Mouse (Mus musculus) urinary bladder, adult 2 months (tissue): ENCODE results near the gene Dnajc2. TPM values are rescaled to one million over a fixed set of nuclear protein-coding genes. Genes with fewer than 3 reads are reported as not detected.

Experiments used
- DNase-seq: peaks from one replicate; pipeline ENCODE4 v3.0.0; 2022; ENCODE audit warnings: low spot score
- polyA plus RNA-seq: library from polyadenylated mRNA; depleted of rRNA; stranded (reverse); fragments of >200 nt; gene quantifications from 2 replicates; pipeline ENCODE4 v1.2.3, GENCODE M21; 2012; rRNA removed

Gene Dnajc2
- 15.3 and 18.5 TPM in 2 replicates for polyA plus RNA-seq

DNA sequence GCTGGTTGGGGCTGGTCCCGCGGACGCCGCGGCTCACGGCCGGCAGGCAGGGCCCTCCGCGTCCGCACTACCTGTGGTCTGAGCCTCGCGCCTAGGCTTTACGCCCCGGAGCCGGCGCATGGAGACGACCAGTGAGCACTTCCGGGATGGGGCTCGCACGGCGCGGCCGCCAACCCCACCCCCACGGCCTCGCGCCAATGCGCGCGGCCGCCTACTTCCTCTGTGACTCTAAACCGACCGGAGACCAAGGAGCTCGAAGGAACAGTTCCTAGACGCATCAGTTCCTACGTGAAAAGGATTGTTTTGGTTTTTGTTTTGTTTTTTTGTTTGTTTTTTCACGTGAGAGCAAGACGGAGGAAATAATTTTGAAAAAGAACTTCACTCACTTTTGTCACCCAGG, at the start of gene Dnajc2, which contains the start of gene Psmc2:
Gene Dnajc2 (minus strand): TSS at position 199 of the 400 bp plus-strand sequence.
Gene Psmc2 (plus strand): TSS at position 231 of the 400 bp plus-strand sequence.
- DNase-seq: peak; percentile 81

DNA sequence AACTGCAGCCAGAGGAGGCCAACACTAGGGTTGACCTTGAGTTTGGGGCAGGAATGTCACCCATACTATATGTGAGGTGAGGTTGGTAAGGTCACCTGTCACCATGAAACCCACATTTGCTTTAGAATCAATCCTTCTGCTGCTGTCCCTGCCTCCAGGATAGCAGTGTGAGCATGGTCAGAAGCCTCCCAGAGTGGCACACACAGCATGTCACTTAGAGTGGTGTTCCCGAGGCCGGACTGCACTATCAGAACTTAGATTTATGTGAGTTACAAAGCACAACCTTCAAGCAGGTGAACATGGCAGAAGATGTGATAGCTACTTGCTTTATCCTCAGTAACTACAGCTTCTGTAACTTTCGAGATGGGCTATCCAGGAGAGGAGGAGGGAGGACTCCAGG, 46.7 kb upstream of the Dnajc2 start:
- no peak for DNase-seq

DNA sequence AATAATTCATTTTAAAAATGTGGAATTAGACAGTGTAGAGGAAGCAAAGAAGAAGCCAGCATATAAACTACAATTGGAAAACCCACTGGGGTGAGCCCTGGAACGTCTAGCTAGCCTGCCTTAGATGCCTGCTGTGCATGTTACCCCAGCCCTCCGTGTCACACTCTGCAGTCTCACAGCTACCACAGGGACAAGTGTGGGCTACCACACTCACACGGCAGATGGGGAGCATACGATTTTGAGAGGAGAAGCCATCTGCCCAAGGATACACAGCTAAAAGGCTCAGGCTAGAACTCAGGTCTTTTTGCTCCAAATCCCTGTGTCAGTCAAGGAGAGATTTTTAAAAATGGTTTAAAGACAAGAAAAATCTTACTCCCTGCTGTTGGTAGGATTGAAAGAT, 43.8 kb upstream of the Dnajc2 start:
- DNase-seq: no peak

DNA sequence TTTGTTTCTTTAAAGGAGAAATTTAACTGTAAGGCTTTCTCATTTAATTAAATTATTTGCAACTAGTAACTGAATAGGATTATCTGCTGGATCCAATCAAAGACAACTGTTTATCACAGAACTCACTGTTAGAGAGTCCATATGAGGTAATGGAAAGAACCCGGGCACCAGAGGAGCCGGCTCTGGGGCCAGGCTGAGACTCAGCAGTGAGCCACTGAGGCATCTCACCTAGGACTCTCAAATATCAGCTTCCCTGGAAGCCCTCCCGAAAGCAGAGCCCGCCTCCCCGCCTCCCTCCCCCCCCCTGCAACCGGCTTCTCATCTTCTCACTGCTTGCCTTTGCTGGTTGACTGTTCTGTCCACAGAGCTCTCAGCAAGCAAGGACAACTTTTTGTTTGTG, 42.6 kb upstream of the Dnajc2 start:
- no peak for DNase-seq

DNA sequence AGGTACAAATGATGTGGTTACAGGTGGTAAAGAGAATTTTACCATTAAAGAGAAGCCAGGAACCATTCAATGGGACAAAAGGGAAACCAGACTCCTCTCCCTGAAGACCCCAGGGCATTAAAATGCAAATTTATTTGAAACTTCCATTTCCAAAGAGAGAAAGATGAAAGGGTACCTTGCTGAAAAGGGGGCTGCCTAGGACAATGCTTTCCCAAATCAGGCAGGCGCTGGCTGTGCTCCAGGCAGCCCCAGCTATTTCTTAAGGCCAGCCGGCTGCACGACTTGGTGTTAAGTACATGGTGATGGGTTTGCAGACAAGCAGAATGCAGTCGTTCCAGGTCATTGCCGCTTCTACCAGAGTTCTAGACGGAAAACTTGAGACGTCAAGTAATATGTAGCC, 41.3 kb upstream of the Dnajc2 start:
- no peak for DNase-seq

DNA sequence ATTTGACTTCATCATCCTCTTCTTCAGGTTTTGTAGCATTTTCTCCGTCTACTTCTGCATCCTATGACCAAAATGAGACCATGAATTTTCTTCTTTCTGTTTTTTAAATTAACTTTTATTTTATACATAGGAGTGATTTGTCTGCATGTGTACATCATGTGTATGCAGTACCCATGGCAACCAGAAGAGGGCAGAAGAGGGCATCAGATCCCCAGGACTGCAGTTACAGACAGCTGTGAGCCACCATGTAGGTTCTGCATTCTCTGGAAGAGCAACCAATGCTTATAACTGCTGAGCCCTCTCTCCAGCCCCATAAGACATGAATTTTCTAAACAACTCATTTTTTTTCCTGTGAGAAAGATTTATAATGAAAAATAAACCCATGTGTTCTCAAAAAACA, 28.9 kb upstream of the Dnajc2 start:
- DNase-seq: no peak

DNA sequence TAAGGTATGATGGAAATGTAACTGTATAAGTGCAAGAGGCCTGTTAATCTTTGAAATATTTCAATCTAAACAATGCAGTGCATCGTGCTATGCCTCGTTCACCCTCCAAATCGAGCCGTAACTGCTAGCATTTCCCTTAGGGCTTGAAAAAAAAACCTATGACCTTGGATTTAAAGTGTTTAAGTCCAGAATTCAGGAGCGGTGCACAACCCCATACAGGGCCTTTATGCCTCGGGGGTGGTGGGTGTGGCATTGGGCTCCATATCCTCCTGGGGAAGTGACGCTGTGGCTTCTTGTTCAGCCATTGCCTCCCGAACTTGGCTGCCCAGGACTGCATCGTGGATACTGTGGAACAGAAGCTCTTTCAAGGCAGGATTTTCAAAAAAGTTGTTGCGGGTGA, 25.9 kb upstream of the Dnajc2 start:
- DNase-seq: no peak

DNA sequence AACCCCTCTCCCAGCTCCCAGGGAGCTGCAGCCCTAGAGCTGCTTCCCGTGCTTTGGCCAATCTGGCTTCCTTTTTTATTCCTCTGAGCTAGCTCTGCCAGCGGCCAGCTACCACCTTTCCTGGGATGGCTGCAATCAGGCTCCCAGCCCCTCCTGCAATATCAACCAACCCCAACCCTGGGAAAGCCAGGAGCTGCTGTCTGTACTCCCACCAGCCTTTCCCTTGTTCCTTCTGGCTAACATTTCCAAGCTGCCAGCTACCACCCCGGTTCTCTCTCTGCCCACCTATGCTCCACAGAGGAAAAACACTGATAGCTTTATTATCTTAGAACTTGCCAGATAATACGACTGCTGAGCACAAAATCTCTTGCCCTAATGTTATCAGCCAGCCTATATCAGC, 19.8 kb upstream of the Dnajc2 start:
- DNase-seq: no peak

DNA sequence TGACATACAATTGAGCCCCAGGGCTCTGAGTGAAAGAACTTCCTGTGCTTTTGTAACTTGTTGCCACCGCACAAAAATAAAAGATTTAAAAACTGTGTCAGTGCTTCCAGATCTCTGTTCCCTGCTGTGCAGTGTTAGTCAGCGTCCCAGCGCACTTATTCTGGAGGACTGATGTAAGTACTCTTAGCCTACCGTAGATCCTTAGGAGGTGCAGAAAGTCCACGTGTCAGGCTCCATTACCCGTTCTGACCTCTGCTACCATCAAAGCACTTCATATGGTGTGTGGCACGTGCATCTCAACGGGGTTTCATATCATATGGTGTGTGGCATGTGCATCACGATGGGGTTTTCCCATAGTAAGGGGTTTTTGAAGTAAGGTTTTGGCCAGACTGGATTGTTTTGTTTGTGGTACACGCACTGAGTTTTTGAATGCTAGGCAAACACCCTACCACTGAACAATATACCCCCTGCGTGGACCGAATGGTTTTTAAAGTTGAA, 18.7 kb upstream of the Dnajc2 start:
- DNase-seq: no peak

DNA sequence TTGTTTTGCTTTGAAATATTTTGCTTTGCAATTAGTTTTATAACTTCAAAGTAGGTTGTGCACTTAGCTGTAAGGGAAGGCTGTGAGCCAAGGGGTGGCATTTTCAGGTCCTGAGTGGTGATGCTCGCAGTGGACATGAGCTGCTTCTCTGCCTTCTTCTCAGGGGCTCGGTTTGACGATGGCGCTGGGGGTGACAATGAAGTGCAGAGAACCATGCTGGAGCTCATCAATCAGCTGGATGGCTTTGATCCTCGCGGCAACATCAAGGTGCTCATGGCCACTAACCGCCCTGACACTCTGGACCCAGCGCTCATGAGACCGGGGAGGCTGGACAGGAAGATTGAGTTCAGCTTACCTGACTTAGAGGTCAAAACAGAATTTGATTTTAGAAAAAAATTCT, 17.9 kb upstream of the Dnajc2 start:
- DNase-seq: no peak

DNA sequence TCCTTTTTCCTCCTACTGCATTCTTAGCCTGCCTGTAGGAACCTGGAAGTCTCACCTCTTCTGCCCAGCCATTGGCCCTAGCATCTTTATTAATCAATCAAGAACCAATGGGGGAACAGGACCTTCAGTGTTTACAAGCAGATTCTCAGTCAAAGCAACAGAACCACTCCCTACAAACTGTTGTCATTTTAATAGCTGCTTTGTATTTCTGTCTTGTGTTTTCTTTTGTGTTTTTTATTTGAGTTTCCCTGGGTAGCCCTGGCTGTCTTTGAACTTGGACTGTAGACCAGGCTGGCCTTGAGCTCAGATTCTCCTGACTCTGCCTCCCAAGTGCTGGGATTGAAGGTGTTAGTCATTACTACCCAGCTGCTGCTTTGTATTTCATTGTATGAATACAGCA, 7.1 kb upstream of the Dnajc2 start:
- no peak for DNase-seq

DNA sequence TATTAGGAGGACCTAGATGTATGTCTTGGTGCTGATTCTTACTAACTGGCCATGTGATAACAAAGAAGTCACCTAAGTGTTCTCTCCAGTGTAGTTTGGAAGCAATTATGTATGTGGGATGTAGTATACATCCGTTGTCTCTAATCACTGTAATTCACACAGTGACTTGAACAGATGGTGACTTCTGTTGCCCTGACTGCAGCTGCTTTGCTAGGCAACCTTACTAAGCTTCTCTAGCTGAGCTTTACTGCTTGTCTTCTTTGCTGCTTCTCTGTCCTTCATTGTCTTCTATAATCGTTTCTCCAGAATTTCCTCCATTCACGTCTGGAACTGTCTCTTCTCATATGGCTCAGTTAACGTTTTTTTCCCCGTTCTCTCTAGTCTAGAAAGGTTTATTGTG, 4.0 kb upstream of the Dnajc2 start:
- no peak for DNase-seq

DNA sequence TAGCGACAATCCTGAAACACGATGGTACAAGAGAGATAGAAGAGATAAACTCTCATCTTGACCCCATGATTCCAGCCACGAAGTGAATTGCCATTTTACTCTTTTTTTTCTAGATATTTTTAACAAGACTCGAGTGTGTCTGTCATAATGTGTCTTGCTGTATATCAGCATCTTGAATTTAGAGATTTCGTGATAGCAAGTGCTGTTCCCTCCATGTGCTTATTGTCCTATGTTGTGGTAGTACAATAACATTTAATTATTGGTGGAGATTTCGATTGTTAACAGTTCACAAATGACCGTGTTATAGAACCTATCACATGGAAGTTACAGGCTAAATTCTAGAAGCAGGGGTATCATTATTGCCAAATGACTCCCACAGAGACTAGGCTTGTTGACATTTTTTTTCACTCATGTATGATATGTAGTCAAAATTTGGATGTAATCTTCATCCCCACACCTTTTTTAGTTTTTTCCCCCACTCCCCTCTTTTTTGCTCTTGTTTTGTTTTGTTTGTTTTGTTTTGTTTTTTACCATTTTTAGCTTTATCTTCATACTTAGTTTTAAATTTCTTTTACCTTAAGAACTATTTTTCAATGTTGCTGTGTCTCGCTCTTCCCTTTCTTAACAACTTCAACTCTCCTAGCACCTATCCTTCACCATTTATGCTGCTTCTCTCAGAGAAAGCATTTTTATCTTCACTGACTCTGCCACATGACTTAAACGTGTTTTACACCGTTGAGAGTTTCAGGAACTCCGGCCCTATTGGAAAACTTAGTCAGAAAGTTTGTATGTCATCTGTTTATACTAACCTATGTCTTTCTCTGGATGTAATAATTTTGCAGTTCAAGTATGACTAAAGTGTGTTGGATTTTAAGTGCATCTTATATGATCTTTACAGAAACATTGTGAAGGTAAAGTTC, 2.4 kb upstream of the Dnajc2 start:
- no peak for DNase-seq

DNA sequence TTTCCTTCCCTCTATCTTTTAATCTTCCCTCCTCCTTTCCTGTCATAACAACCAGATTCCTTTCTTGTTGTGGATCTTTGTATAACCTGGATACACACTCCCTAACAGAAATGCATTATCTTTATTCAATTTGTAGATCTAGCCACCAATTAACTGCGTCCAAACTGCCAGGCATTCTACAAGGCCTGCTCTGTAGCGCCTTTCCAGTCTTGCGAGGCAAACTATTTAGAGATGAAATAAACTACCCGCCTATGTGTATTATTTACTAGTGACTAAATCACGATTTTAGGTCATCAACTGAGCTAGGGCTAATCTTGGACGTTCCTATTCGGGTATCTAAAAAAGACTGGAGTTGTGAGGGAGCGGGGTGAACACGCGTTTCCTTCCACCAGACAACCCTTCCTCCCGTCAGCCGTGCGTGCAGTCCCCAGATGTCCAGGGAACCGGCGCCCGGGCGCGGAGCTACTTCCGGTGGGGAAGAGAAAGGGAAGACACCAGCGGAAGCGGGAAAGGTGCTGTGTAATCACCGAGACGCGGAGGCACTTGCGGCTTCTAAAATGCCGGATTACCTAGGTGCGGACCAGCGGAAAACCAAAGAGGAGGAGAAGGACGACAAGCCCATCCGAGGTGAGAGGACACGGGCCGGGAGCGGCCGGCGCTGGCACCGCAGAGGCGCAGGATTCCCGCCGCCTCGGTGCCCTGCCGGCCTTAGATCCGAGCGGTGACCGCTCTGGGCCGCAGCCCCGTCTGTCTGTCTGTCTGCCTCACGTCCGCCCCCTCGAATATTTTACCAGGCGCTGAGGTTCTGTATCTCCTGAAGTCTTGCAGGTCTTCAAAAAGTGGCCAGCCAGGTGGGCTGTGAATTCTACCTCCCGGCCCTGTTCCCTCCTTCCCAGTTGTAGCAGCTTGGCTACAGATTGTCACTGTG, 1.5 kb upstream of the Dnajc2 start:
- DNase-seq: peak; percentile 88

DNA sequence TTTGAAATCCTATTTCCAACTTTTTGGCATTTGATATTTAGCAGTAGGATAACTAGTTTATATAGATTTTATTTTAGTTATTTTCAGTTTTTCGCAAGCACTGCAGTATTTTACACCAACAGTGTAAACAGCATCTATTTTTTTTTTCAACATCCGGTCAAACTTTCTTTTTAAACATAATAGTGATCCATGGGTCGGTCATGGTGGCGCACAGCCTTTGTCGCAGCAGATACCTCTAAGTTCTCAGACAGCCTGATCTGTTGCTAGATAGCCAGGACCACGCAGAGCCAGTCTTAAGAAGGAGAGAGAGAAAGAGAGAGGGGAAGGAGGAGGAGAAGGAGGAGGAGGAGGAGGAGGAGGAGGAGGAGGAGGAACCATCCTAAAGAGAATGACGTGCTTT, 725 bp upstream of the Dnajc2 start:
- no peak for DNase-seq

DNA sequence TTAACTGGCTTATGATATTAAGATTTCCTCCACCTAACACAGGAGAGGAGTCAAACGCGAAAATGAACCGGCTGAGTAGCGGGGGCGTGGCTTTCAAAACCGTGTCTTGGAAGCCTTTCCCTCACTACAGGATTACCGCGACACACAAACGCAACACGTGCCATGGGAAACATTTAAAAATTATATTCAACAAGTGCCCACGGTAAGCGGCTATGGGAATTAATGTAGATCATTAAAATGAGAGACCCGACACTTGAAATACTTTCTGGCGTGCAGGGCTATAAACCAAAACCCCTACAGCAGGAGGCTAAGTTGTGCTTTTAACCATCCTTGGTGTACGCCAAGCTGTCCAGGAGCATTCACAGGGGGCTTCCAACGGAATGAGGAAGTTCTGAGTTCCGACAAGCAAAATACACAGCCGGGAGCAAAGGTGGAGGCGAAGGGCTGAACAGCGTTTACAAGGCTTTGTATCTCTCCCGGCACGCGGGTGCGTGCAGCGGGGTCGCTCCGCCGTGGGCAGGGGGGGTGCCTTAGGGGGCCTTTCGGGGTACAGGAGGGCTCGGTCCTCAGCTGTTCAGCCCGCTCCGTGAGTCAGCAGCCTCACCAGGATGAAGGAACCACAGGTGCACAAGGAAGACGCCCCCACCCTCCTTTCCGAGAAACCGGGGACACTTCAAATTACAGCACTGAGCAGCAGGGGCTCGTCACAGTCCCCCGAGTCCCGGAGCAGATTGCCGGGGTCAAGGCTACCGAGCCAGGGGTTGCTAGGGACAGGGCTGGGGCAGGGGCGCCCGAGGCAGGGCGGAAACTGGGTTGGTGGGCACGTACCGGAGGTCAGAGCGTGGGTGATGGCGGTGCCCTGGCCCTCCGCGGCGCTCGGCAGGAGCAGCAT, 644 bp downstream of the Dnajc2 start:
- no peak for DNase-seq

DNA sequence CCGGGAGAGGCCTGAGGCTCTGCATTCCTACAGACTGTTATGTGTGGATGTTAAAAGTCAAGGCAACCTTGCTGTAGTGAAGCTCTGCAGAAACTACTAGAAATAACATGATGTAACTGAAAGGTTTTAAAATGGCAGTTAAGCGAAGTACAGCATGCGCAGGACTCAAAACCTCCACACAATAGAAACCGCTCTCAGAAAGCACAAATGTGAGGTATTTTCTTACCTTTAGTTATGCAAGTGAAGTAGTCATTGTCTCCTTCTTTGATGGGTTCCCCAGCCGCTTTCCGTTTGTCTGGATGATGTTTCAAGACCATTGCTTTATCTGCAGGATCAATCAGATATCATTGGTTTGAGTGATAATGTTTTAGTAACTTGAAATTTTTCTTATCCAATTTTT, 8.6 kb downstream of the Dnajc2 start:
- DNase-seq: no peak

DNA sequence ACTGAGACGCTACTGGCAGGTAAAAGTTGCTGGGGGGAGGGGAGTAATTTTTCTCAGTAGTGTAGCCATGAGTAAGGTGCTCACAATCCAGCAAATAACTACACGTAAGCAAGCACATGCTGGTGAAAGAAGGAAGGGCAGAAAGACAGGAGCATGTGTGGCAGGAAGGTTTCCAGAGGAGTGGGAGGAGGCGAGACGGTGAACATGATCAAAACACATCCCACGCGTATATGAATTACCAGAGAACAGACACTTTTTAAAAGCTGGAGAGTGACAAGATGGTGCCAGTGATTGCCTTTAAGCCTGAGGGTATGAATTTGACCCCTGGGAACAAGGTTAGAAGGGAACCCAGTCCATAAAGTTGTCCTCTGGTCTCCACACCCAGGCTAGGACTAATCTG, 15.2 kb downstream of the Dnajc2 start:
- DNase-seq: no peak

DNA sequence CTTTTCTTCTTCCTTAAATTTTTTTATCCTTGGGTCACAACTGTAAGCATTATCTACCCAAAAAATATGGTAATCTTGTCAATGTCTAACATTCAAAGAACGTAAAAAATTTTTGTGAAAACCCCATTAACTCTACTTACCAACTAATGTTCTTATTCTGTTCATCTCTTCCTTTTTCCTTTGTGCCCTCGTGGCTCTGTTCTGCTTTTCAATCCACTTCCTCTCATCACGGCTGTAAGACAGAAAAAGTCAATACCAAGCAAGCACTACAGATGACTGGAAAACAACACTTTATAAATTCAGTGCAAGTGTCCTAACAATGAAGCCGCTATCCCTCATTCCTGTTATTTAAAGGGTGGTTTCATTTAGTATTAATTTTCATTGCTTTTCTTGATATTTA, 16.5 kb downstream of the Dnajc2 start:
- no peak for DNase-seq

DNA sequence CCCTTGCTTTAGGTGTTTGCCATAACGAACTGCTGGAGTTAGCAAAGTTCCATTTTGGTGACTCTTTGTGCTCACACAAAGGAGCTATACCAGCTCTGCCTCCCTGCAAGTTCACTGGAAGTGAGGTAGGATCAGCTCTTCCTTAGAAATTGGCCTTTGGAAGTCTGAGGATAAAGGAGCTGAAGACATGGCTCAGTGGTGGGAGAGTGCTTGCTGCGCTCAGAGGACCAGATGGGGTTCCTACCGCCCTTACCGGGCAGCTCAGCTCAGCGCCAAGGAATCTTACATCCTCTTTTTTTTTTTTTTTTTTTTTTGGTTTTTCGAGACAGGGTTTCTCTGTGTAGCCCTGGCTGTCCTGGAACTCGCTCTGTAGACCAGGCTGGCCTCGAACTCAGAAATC, 39.1 kb downstream of the Dnajc2 start:
- DNase-seq: no peak

DNA sequence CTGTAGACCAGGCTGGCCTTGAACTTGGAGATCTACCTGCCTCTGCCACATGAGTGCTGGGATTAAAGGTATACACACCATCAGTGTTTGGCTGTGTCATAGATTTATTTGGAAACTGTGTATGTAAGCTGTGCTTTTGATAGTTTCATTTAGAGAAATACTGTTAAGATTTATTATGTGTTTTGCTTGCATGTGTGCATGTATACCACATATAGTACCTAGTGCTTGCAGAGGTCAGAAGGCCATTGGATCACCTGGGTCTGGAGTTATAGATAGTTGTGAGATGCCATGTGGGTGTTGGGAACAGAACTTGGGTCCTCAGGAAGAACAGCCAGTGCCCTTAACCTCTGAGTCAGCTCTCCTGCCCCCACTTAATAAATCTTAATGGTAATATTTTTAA, 40.4 kb downstream of the Dnajc2 start:
- DNase-seq: no peak
